Mouse (Mus musculus) E14TG2a.4 (cell line): ENCODE measurements around the gene Trdmt1.

Experiments
- CTCF ChIP-seq: conservative IDR thresholded peaks from 2 replicates; pipeline ENCODE4 v1.5.1; 2014; ENCODE audit warnings: low read length
- NANOG ChIP-seq: IDR thresholded peaks from 2 replicates; pipeline ENCODE4 v1.6.1; 2014; ENCODE audit warnings: borderline replicate concordance, low read length, mixed read lengths
- POU5F1 ChIP-seq: IDR thresholded peaks from 2 replicates; pipeline ENCODE4 v1.6.1; 2014; ENCODE audit warnings: low read length, borderline replicate concordance

DNA sequence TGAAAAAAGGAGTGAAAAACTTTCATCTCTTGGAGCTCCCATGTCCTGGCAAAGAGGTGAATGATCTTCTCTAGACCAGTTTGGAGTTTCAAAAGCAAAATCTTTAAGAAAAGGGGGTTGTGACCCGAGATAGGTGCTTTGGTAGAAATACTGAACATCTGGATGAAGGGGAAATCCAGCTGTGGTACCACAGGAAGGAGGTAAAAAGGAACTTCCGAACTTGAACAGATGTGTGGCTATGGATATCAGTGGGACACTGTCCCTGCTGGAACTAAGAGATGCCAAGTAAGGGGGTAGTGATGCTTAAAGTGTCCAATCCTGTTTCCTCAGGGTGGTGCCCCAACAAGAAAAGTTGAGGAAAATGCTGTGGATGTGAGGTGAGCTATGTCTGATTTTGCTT, 25.7 kb upstream of the Trdmt1 start:
- TF ChIP-seq CTCF (no peak), NANOG (no peak), POU5F1 (no peak)
